Mouse (Mus musculus): ENCODE data around the gene Rgma. TPM values are rescaled to one million over a fixed set of nuclear protein-coding genes. Genes with fewer than 3 reads are reported as not detected.

The Rgma gene
- total and polyA plus RNA-seq, 3 experiments = 0.04 to 0.07 TPM; not detected in 1

- no peaks in the 10 kb centered on the region for H3K36me3 ChIP-seq (replicated peaks in 1 of 2; ENCODE audit: control insufficient read depth in 1 of 2, insufficient read depth in 1 of 2, low read length in 1 of 2)
- in situ Hi-C loops (cut with MboI; ENCODE audit: low pct_ligation_motif_present, low pct_unique_long_range_greater_than_20kb, low sequenced_read_pairs) = no loop called here
- no peak overlapping the region for H3K4me3 ChIP-seq (replicated peaks in 1 of 3; ENCODE audit: low read depth in 2 of 3, low read length in 2 of 3, poor library complexity in 1 of 3)
- H3K27ac ChIP-seq (ENCODE audit: insufficient read depth, low read depth) = no peak overlapping the region
- no peaks in the 10 kb centered on the region for H3K9me3 ChIP-seq (replicated peaks; ENCODE audit: low read length)
- peaks cover 13% of the 10 kb centered on the region for H3K27me3 ChIP-seq (replicated peaks)
- dilution Hi-C loops (cut with MboI; ENCODE audit: extremely low pct_ligation_motif_present, extremely low pct_unique_long_range_greater_than_20kb, low sequenced_read_pairs) = no loop called here
- H3K4me2 ChIP-seq (ENCODE audit: insufficient read depth, low read depth, poor library complexity, severe bottlenecking) = no peak overlapping the region
- no peak for DNase-seq (ENCODE audit: extremely low read depth)
- TF ChIP-seq POLR2A (IDR thresholded peaks at IDR 0.05; ENCODE audit: low read depth, low read length) (no peak), CTCF (conservative IDR thresholded peaks at IDR 0.05 in 1 of 2, IDR thresholded peaks at IDR 0.05 in 1 of 2; ENCODE audit: low read depth in 2 of 2, low read length in 2 of 2) (no peak), ELF1 (IDR thresholded peaks at IDR 0.05; ENCODE audit: low read depth, low read length) (no peak), POLR2AphosphoS2 (IDR thresholded peaks at IDR 0.05; ENCODE audit: low read depth, low read length) (no peak), PAX5 (IDR thresholded peaks at IDR 0.05; ENCODE audit: low read length) (no peak), HCFC1 (IDR thresholded peaks at IDR 0.05; ENCODE audit: low read depth, low read length) (no peak)
- H3K9ac ChIP-seq (ENCODE audit: insufficient read depth, low read depth) = no peak overlapping the region
- no peaks in the 10 kb centered on the region for H3K79me2 ChIP-seq (replicated peaks; ENCODE audit: control insufficient read depth, extremely low read depth, insufficient read depth, poor library complexity, severe bottlenecking)
- H3K4me1 ChIP-seq (ENCODE audit: control insufficient read depth in 1 of 2, insufficient read depth in 2 of 2) = no peaks in the 10 kb centered on the region
Measured at GRCm38 (mm10) chr7:73356901-73357300, 18.4 kb upstream of the Rgma start.

DNA sequence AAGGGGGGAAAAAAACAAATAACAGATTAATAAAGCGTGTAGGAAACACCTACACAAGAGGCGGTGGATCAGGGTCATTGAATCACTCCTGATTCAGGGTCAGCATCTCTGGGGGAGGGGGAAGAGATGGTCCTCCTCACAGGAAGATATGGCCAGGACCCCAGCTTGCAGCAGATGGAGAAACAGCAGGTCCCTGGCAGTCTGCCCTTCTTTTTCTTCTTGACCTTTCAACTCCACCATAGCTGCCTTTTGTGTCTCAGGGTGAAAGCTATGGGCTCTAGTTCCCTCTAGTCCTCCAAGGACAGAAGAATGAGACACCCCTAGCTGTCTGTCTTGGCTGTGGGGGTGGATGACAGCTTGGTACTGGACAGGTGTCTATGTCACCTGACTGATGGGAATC is 17.7 kb upstream of the Rgma start:
- H3K79me2 ChIP-seq (replicated peaks; ENCODE audit: control insufficient read depth, extremely low read depth, insufficient read depth, poor library complexity, severe bottlenecking) = no peaks in the 10 kb centered on the region
- H3K9ac ChIP-seq (ENCODE audit: insufficient read depth, low read depth) = no peak overlapping the region
- no peaks in the 10 kb centered on the region for H3K4me1 ChIP-seq (ENCODE audit: control insufficient read depth in 1 of 2, insufficient read depth in 2 of 2)
- TF ChIP-seq RAD21 (IDR thresholded peaks at IDR 0.05; ENCODE audit: low read depth, low read length) = no peak
- TF ChIP-seq BHLHE40 (IDR thresholded peaks at IDR 0.05; ENCODE audit: low read depth, low read length) = no peak
- no peak for TF ChIP-seq USF2 (conservative IDR thresholded peaks at IDR 0.05; ENCODE audit: low read depth, low read length)
- no peak for TF ChIP-seq ETS1 (conservative IDR thresholded peaks at IDR 0.05; ENCODE audit: low read depth, low read length)
- TF ChIP-seq HCFC1 (IDR thresholded peaks at IDR 0.05; ENCODE audit: low read depth, low read length) = no peak
- no peak for TF ChIP-seq RCOR1 (conservative IDR thresholded peaks at IDR 0.05; ENCODE audit: low read depth, low read length)
- TF ChIP-seq USF1 (IDR thresholded peaks at IDR 0.05; ENCODE audit: low read depth, low read length) = no peak
- no peak for TF ChIP-seq JUND (conservative IDR thresholded peaks at IDR 0.05; ENCODE audit: low read depth, low read length)
- TF ChIP-seq CHD1 (IDR thresholded peaks at IDR 0.05; ENCODE audit: low read depth, low read length) = no peak
- TF ChIP-seq MEF2A (IDR thresholded peaks at IDR 0.05; ENCODE audit: borderline replicate concordance, low read depth, low read length) = no peak
- no peak for TF ChIP-seq NRF1 (IDR thresholded peaks at IDR 0.05; ENCODE audit: low read depth, low read length)
- TF ChIP-seq TBP (conservative IDR thresholded peaks at IDR 0.05; ENCODE audit: low read depth, low read length) = no peak
- no peak for TF ChIP-seq KAT2A (IDR thresholded peaks at IDR 0.05; ENCODE audit: insufficient replicate concordance, low read length)
- no peak for TF ChIP-seq NELFE (IDR thresholded peaks at IDR 0.05; ENCODE audit: low read depth, low read length)
- TF ChIP-seq TCF12 (IDR thresholded peaks at IDR 0.05; ENCODE audit: low read depth, low read length) = no peak
- no peak for TF ChIP-seq MXI1 (IDR thresholded peaks at IDR 0.05; ENCODE audit: low read depth, low read length)
- no peak for TF ChIP-seq IRF4 (IDR thresholded peaks at IDR 0.05; ENCODE audit: low read depth, low read length)
- no peak for TF ChIP-seq UBTF (IDR thresholded peaks at IDR 0.05; ENCODE audit: low read depth, low read length)
- no peak for TF ChIP-seq POLR2A (IDR thresholded peaks at IDR 0.05; ENCODE audit: low read depth, low read length)
- no peak overlapping the region for H3K4me2 ChIP-seq (ENCODE audit: insufficient read depth, low read depth, poor library complexity, severe bottlenecking)
- no peaks in the 10 kb centered on the region for H3K9me3 ChIP-seq (replicated peaks; ENCODE audit: low read length)
- no peak for DNase-seq (ENCODE audit: extremely low read depth)
- dilution Hi-C loops (cut with MboI; ENCODE audit: extremely low pct_ligation_motif_present, extremely low pct_unique_long_range_greater_than_20kb, low sequenced_read_pairs) (no loop called here), in situ Hi-C loops (cut with MboI; ENCODE audit: low pct_ligation_motif_present, low pct_unique_long_range_greater_than_20kb, low sequenced_read_pairs) (no loop called here)
- no peak overlapping the region for H3K4me3 ChIP-seq (replicated peaks in 1 of 3; ENCODE audit: low read depth in 2 of 3, low read length in 2 of 3, poor library complexity in 1 of 3)
- no peaks in the 10 kb centered on the region for H3K36me3 ChIP-seq (replicated peaks in 1 of 2; ENCODE audit: control insufficient read depth in 1 of 2, insufficient read depth in 1 of 2, low read length in 1 of 2)
- peaks cover 13% of the 10 kb centered on the region for H3K27me3 ChIP-seq (replicated peaks)
- H3K27ac ChIP-seq (ENCODE audit: insufficient read depth, low read depth) = no peak overlapping the region
